ENCODE assay signal across 9 mouse cellular contexts in the genomic region with DNA sequence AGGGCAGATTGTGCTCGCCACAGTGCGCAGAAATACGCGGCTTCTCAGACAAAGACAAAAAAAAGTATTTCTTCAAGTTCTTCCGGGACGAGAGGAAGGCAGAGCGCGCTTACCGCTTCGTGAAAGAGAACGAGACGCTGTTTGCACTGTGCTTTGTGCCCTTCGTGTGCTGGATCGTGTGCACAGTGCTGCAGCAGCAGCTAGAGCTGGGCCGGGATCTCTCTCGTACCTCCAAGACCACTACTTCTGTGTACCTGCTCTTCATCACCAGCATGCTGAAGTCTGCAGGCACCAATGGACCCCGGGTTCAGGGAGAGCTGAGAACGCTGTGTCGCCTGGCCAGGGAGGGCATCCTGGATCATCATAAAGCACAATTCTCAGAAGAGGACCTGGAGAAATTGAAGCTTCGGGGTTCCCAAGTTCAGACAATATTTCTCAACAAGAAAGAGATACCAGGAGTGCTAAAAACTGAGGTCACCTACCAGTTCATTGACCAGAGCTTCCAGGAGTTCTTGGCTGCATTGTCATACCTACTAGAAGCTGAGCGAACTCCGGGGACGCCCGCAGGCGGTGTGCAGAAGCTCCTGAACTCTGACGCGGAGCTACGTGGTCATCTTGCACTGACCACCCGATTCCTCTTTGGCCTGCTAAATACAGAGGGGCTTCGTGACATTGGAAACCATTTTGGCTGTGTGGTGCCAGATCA. TPM values are rescaled to one million over a fixed set of nuclear protein-coding genes. Genes with fewer than 3 reads are reported as not detected.
DNase-seq lines count a peak whose midpoint lies in the region; ATAC-seq and TF ChIP-seq lines count a peak whose summit lies in the region.
"Had no signal": no experiment of that assay in that cellular context is flagged by ENCODE, and none has a peak within 500 bp of the region (broad histone marks: within the 10 kb centered on the region; RNA-seq: fewer than 3 reads in every experiment).

No protein-coding gene starts in this region.

- H3K4me3 ChIP-seq in cerebellum, adult 2 months (replicated peaks; ENCODE audit: insufficient read depth, low read depth, low read length): peak overlapping the region; percentile 53
- peak overlapping the region; percentile 1; the same call in 1 of the 2 replicates for H3K4me3 ChIP-seq in spleen, adult 2 months (ENCODE audit: extremely low read depth, insufficient read depth, insufficient read length)
- peak overlapping the region; percentile 37 for H3K4me3 ChIP-seq in liver, embryonic 12.5 days
- peak overlapping the region; percentile 39 for H3K4me3 ChIP-seq in stomach, postnatal 0 days (ENCODE audit: low read depth, low read length)

- no peak overlapping the region for H3K27ac ChIP-seq in cerebellum, adult 2 months (ENCODE audit: insufficient read depth, low read length)
- H3K27ac ChIP-seq in spleen, adult 2 months (ENCODE audit: insufficient read depth, low read length): no peak overlapping the region
- no peak overlapping the region for H3K27ac ChIP-seq in liver, embryonic 12.5 days
- H3K27ac ChIP-seq in stomach, postnatal 0 days (replicated peaks): no peak overlapping the region

- 20% methylated on average over 30 of the region's 30 CpGs for WGBS in cerebellum, adult 2 months
- whole genome bisulfite sequencing in spleen, adult 2 months: 24% methylated on average over 30 of the region's 30 CpGs
- WGBS in liver, embryonic 12.5 days (ENCODE audit: insufficient replicate concordance): 25% methylated on average over 30 of the region's 30 CpGs
- WGBS in stomach, postnatal 0 days: 29% methylated on average over 30 of the region's 30 CpGs

- no peaks in the 10 kb centered on the region for H3K9me3 ChIP-seq in liver, embryonic 12.5 days (replicated peaks)
- no peaks in the 10 kb centered on the region for H3K9me3 ChIP-seq in stomach, postnatal 0 days (ENCODE audit: control insufficient read depth, low read length)

- TF ChIP-seq CTCF in cerebellum, adult 2 months (IDR thresholded peaks at IDR 0.05; ENCODE audit: borderline replicate concordance, insufficient read depth, low read depth, low read length): no peak
- no peak for TF ChIP-seq CTCF in spleen, adult 2 months (IDR thresholded peaks at IDR 0.05; ENCODE audit: extremely low read depth, insufficient read depth, insufficient read length, insufficient replicate concordance)
- no peak for TF ChIP-seq CTCF in stomach, postnatal 0 days (IDR thresholded peaks at IDR 0.05; ENCODE audit: low read depth)

- peak overlapping the region; percentile 63 for H3K4me2 ChIP-seq in liver, embryonic 12.5 days
- H3K4me2 ChIP-seq in stomach, postnatal 0 days (replicated peaks; ENCODE audit: low read depth): peak overlapping the region; percentile 59

- no peak for DNase-seq in cerebellum, adult 2 months
- DNase-seq in cerebellum, adult 11-12 months: no peak
- no peak for DNase-seq in spleen, adult 2 months (ENCODE audit: low read depth in 1 of 2, low spot score in 2 of 2)
- DNase-seq in spleen, adult 12 weeks (ENCODE audit: low spot score): no peak
- no peak for DNase-seq in stomach, postnatal 0 days (ENCODE audit: low spot score)
- no peak for DNase-seq in kidney, postnatal 4 days

- H3K36me3 ChIP-seq in spleen, adult 2 months (ENCODE audit: control insufficient read depth, insufficient read depth, low read length): no peaks in the 10 kb centered on the region
- no peaks in the 10 kb centered on the region for H3K36me3 ChIP-seq in liver, embryonic 12.5 days
- H3K36me3 ChIP-seq in stomach, postnatal 0 days (ENCODE audit: control insufficient read depth, insufficient read depth, low read length): no peaks in the 10 kb centered on the region

- TF ChIP-seq POLR2A in cerebellum, adult 2 months (IDR thresholded peaks at IDR 0.05; ENCODE audit: borderline replicate concordance, insufficient read depth, low read length): no peak
- TF ChIP-seq POLR2A in spleen, adult 2 months (IDR thresholded peaks at IDR 0.05; ENCODE audit: low read depth, low read length): no peak

- no peak for TF ChIP-seq EP300 in stomach, postnatal 0 days (optimal IDR thresholded peaks at IDR 0.05)

- H3K9ac ChIP-seq in liver, embryonic 12.5 days: no peak overlapping the region
- H3K9ac ChIP-seq in stomach, postnatal 0 days (ENCODE audit: low read length): 0 out of 2 replicates have a peak overlapping the region, but pooled peaks have one; percentile 18

- H3K4me1 ChIP-seq in cerebellum, adult 2 months (ENCODE audit: control insufficient read depth, insufficient read depth, low read length): peaks cover 3% of the 10 kb centered on the region; the same call in 1 of the 2 replicates
- peaks cover 4% of the 10 kb centered on the region; the same call in 1 of the 2 replicates for H3K4me1 ChIP-seq in spleen, adult 2 months (ENCODE audit: control insufficient read depth, insufficient read depth, insufficient read length)
- peaks cover 40% of the 10 kb centered on the region for H3K4me1 ChIP-seq in liver, embryonic 12.5 days
- H3K4me1 ChIP-seq in stomach, postnatal 0 days (replicated peaks; ENCODE audit: control insufficient read depth, insufficient read depth): 0 out of 2 replicates have a peak, but pooled peaks cover 2% of the 10 kb centered on the region

- no peaks in the 10 kb centered on the region for H3K27me3 ChIP-seq in cerebellum, adult 2 months (ENCODE audit: control insufficient read depth, insufficient read depth, low read length)
- peaks cover 13% of the 10 kb centered on the region for H3K27me3 ChIP-seq in spleen, adult 2 months (ENCODE audit: control insufficient read depth, insufficient read depth, low read length)
- H3K27me3 ChIP-seq in liver, embryonic 12.5 days (replicated peaks): peaks cover 79% of the 10 kb centered on the region
- H3K27me3 ChIP-seq in stomach, postnatal 0 days (ENCODE audit: control insufficient read depth, insufficient read depth, low read length): peaks cover 12% of the 10 kb centered on the region; the same call in 1 of the 2 replicates

- ATAC-seq in liver, embryonic 12.5 days: no peak
- ATAC-seq in stomach, postnatal 0 days (ENCODE audit: low FRiP score, low TSS enrichment): no peak
- ATAC-seq in megakaryocyte-erythroid progenitor cell, adult 5-6 weeks (replicated peaks; ENCODE audit: low FRiP score, low TSS enrichment, poor library complexity, severe bottlenecking): no peak

RNA-seq across cellular contexts. Expression of a gene that starts 2.5 kb away (rescaled TPM):
- 0.18 and 0.54 TPM in 2 replicates for polyA plus RNA-seq in cerebellum, adult 2 months (2012; rRNA removed)
- polyA plus RNA-seq in spleen, adult 2 months (2012; rRNA removed): 0.12 and 0.32 TPM in 2 replicates
- 1.1 and 1.4 TPM in 2 replicates for polyA plus RNA-seq in liver, embryonic 12.5 days (2016; fragmentation: Nextera tagmentation; extraction: Ambion mirVana)
- polyA plus RNA-seq in stomach, postnatal 0 days (2015; fragmentation: Nextera tagmentation; extraction: Ambion mirVana): 1.6 and 1.7 TPM in 2 replicates
- 0.52 TPM in 1 of 2 replicates, not detected in the other for total RNA-seq in megakaryocyte-erythroid progenitor cell, adult 5-6 weeks (2014; fragmentation: Nextera tagmentation)
- total RNA-seq in megakaryocyte-erythroid progenitor cell, adult 5-6 weeks (2017): not detected in 2 replicates

RNA-seq across cellular contexts. Expression of a gene that starts 18.0 kb away (rescaled TPM):
- 5.6 and 6.6 TPM in 2 replicates for polyA plus RNA-seq in cerebellum, adult 2 months (2012; rRNA removed)
- 21.2 and 26.0 TPM in 2 replicates for polyA plus RNA-seq in spleen, adult 2 months (2012; rRNA removed)
- 7.8 and 7.9 TPM in 2 replicates for polyA plus RNA-seq in liver, embryonic 12.5 days (2016; fragmentation: Nextera tagmentation; extraction: Ambion mirVana)
- 10.1 and 12.3 TPM in 2 replicates for polyA plus RNA-seq in stomach, postnatal 0 days (2015; fragmentation: Nextera tagmentation; extraction: Ambion mirVana)
- 12.2 and 18.7 TPM in 2 replicates for total RNA-seq in megakaryocyte-erythroid progenitor cell, adult 5-6 weeks (2014; fragmentation: Nextera tagmentation)
- 6.1 and 7.2 TPM in 2 replicates for total RNA-seq in megakaryocyte-erythroid progenitor cell, adult 5-6 weeks (2017)

RNA-seq across cellular contexts. Expression of a gene that starts 23.0 kb away (rescaled TPM):
- polyA plus RNA-seq in cerebellum, adult 2 months (2012; rRNA removed): 4.9 and 7.9 TPM in 2 replicates
- polyA plus RNA-seq in spleen, adult 2 months (2012; rRNA removed): not detected in 2 replicates
- polyA plus RNA-seq in liver, embryonic 12.5 days (2016; fragmentation: Nextera tagmentation; extraction: Ambion mirVana): not detected in 2 replicates
- 1.3 and 2.6 TPM in 2 replicates for polyA plus RNA-seq in stomach, postnatal 0 days (2015; fragmentation: Nextera tagmentation; extraction: Ambion mirVana)
- total RNA-seq in megakaryocyte-erythroid progenitor cell, adult 5-6 weeks (2014; fragmentation: Nextera tagmentation): not detected in 2 replicates
- not detected in 2 replicates for total RNA-seq in megakaryocyte-erythroid progenitor cell, adult 5-6 weeks (2017)
- polyA plus RNA-seq: brain, embryonic 14.5 days had no signal

RNA-seq across cellular contexts. Expression of a gene that starts 26.9 kb away (rescaled TPM):
- 0.16 TPM in 1 of 2 replicates, not detected in the other for polyA plus RNA-seq in cerebellum, adult 2 months (2012; rRNA removed)
- polyA plus RNA-seq in spleen, adult 2 months (2012; rRNA removed): 1.2 and 1.3 TPM in 2 replicates
- 0.94 and 0.99 TPM in 2 replicates for polyA plus RNA-seq in liver, embryonic 12.5 days (2016; fragmentation: Nextera tagmentation; extraction: Ambion mirVana)
- 0.58 and 0.82 TPM in 2 replicates for polyA plus RNA-seq in stomach, postnatal 0 days (2015; fragmentation: Nextera tagmentation; extraction: Ambion mirVana)
- 0.55 TPM in 1 of 2 replicates, not detected in the other for total RNA-seq in megakaryocyte-erythroid progenitor cell, adult 5-6 weeks (2014; fragmentation: Nextera tagmentation)
- total RNA-seq in megakaryocyte-erythroid progenitor cell, adult 5-6 weeks (2017): 2.4 TPM in 1 of 2 replicates, not detected in the other

RNA-seq across cellular contexts. Expression of a gene that starts 32.5 kb away (rescaled TPM):
- polyA plus RNA-seq in cerebellum, adult 2 months (2012; rRNA removed): not detected in 2 replicates
- polyA plus RNA-seq in spleen, adult 2 months (2012; rRNA removed): not detected in 2 replicates
- not detected in 2 replicates for polyA plus RNA-seq in liver, embryonic 12.5 days (2016; fragmentation: Nextera tagmentation; extraction: Ambion mirVana)
- 0.32 and 0.71 TPM in 2 replicates for polyA plus RNA-seq in stomach, postnatal 0 days (2015; fragmentation: Nextera tagmentation; extraction: Ambion mirVana)
- total RNA-seq in megakaryocyte-erythroid progenitor cell, adult 5-6 weeks (2014; fragmentation: Nextera tagmentation): not detected in 2 replicates
- not detected in 2 replicates for total RNA-seq in megakaryocyte-erythroid progenitor cell, adult 5-6 weeks (2017)
- polyA plus RNA-seq: brain, embryonic 14.5 days had no signal

Comparison
In these comparisons a context has a peak if more than half of its experiments do, and no peak if none do; other contexts are left out.
1. H3K4me3 ChIP-seq: peak in every context shown above with its lines; median percentile 53 in cerebellum, adult 2 months; 39 in stomach, postnatal 0 days; 37 in liver, embryonic 12.5 days; 1 in spleen, adult 2 months.